Comparison of ENCODE assay signal across 9 mouse cellular contexts in the genomic region with DNA sequence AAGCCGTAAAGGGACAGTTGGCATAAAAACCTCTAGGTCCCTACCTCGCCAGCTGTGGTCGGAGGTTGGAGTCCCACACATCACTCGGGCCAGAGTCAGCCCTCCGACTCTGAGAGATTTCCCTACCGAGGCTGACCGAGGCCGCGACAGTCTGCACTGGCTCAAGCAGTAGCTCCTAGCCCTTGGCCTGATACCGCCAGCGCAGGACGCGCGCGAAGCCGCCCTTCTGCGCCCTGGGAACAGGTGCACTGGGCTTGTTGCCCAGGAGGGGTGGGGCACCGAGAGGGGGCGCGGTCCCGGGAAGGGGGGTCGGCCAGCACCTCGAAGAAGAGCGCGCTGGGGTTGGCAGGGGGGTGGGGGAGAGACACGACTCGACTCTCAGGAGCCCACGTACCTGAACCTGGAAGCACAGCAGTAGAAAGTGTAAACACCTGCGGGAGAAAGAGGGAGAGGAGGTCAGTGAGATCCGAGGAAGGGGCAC. TPM values are rescaled to one million over a fixed set of nuclear protein-coding genes. Genes with fewer than 3 reads are reported as not detected.
A peak's percentile ranks its signal among the peaks of the same experiment; 100 is the strongest.
DNase-seq lines count a peak whose midpoint lies in the region; ATAC-seq and TF ChIP-seq lines count a peak whose summit lies in the region.
"Had no signal": no experiment of that assay in that cellular context is flagged by ENCODE, and none has a peak within 500 bp of the region (broad histone marks: within the 10 kb centered on the region; RNA-seq: fewer than 3 reads in every experiment).

No protein-coding gene starts in this region.

- peaks cover 29% of the 10 kb centered on the region for H3K4me1 ChIP-seq in heart, embryonic 11.5 days (ENCODE audit: control insufficient read depth, insufficient read depth, low read length)
- peaks cover 11% of the 10 kb centered on the region; the same call in 1 of the 2 replicates for H3K4me1 ChIP-seq in kidney, embryonic 14.5 days (ENCODE audit: control insufficient read depth, insufficient read depth, low read length)
- H3K4me1 ChIP-seq in lung, embryonic 14.5 days (ENCODE audit: insufficient read depth), result peaks cover 27% of the 10 kb centered on the region

- peaks cover 29% of the 10 kb centered on the region for H3K27me3 ChIP-seq in heart, embryonic 11.5 days (ENCODE audit: control insufficient read depth, insufficient read depth, low read length)
- peaks cover 22% of the 10 kb centered on the region for H3K27me3 ChIP-seq in kidney, embryonic 14.5 days (ENCODE audit: control insufficient read depth, insufficient read depth, low read length)
- peaks cover 30% of the 10 kb centered on the region for H3K27me3 ChIP-seq in lung, embryonic 14.5 days (ENCODE audit: insufficient read depth, low read length)

- peaks cover 5% of the 10 kb centered on the region; the same call in 1 of the 2 replicates for H3K36me3 ChIP-seq in heart, embryonic 11.5 days (ENCODE audit: control insufficient read depth, insufficient read depth, low read length)
- peaks cover 24% of the 10 kb centered on the region for H3K36me3 ChIP-seq in kidney, embryonic 14.5 days (ENCODE audit: control insufficient read depth, insufficient read depth, low read length)
- H3K36me3 ChIP-seq in lung, embryonic 14.5 days (ENCODE audit: insufficient read depth), result peaks cover 24% of the 10 kb centered on the region

- H3K9me3 ChIP-seq in heart, embryonic 11.5 days (replicated peaks; ENCODE audit: control insufficient read depth, low read length), result no peaks in the 10 kb centered on the region
- no peaks in the 10 kb centered on the region for H3K9me3 ChIP-seq in kidney, embryonic 14.5 days (ENCODE audit: control insufficient read depth, low read length)
- no peaks in the 10 kb centered on the region for H3K9me3 ChIP-seq in lung, embryonic 14.5 days (ENCODE audit: low read depth, low read length)

- peak overlapping the region; percentile 16; the same call in 1 of the 2 replicates for H3K9ac ChIP-seq in heart, embryonic 11.5 days (ENCODE audit: low read depth, low read length)
- H3K9ac ChIP-seq in kidney, embryonic 14.5 days (ENCODE audit: low read depth, low read length), result peak overlapping the region; percentile 53
- H3K9ac ChIP-seq in lung, embryonic 14.5 days, result peak overlapping the region; percentile 50

- DNase-seq in layer of hippocampus, postnatal 10 days (ENCODE audit: low spot score in 2 of 2), result peak; percentile 42 to 59
- no peak for DNase-seq in layer of hippocampus, adult 9-11 months
- DNase-seq in cerebellum, postnatal 36 days, result peak; percentile 32 to 35
- peak; percentile 50 for DNase-seq in lung, embryonic 14.5 days
- peak; percentile 7 to 17 for DNase-seq in right cerebral cortex, adult 2 months (ENCODE audit: low spot score in 2 of 2)
- DNase-seq in spleen, postnatal 14 days (ENCODE audit: low spot score in 2 of 2), result no peak

- WGBS in heart, embryonic 11.5 days (ENCODE audit: insufficient replicate concordance), result 3% methylated on average over 30 of the region's 30 CpGs
- WGBS in kidney, embryonic 14.5 days, result under 1% methylated on average over 30 of the region's 30 CpGs
- 2% methylated on average over 30 of the region's 30 CpGs for WGBS in lung, embryonic 14.5 days

- no peak for ATAC-seq in heart, embryonic 11.5 days (replicated peaks; ENCODE audit: insufficient number of reproducible peaks, low FRiP score, low TSS enrichment)
- no peak for ATAC-seq in kidney, embryonic 14.5 days (ENCODE audit: low FRiP score, low TSS enrichment)
- no peak for ATAC-seq in lung, embryonic 14.5 days (ENCODE audit: insufficient read depth)

- no peak overlapping the region for H3K27ac ChIP-seq in heart, embryonic 11.5 days (ENCODE audit: low read depth, low read length)
- no peak overlapping the region for H3K27ac ChIP-seq in kidney, embryonic 14.5 days (ENCODE audit: low read depth, low read length)
- H3K27ac ChIP-seq in lung, embryonic 14.5 days (ENCODE audit: low read depth), result no peak overlapping the region

- peak overlapping the region; percentile 98 for H3K4me2 ChIP-seq in heart, embryonic 11.5 days
- H3K4me2 ChIP-seq in kidney, embryonic 14.5 days (replicated peaks; ENCODE audit: low read depth, low read length), result peak overlapping the region; percentile 96
- H3K4me2 ChIP-seq in lung, embryonic 14.5 days, result peak overlapping the region; percentile 93

- TF ChIP-seq CTCF in lung, embryonic 14.5 days (IDR thresholded peaks at IDR 0.05; ENCODE audit: low read depth), result no peak

- H3K4me3 ChIP-seq in heart, embryonic 11.5 days (ENCODE audit: low read depth, low read length), result peak overlapping the region; percentile 66
- peak overlapping the region; percentile 59 for H3K4me3 ChIP-seq in kidney, embryonic 14.5 days (ENCODE audit: low read length)
- peak overlapping the region; percentile 54 for H3K4me3 ChIP-seq in lung, embryonic 14.5 days (ENCODE audit: low read depth, low read length)

RNA-seq across cellular contexts. Expression of a gene that starts 0.5 kb away (rescaled TPM):
- total RNA-seq in layer of hippocampus, postnatal 10 days (2021), result 1 to 10 TPM; 8.1 to 8.9 TPM
- polyA plus RNA-seq in heart, embryonic 11.5 days (2014; fragmentation: Nextera tagmentation; extraction: Ambion mirVana), result 1.8 and 2.5 TPM in 2 replicates
- 3.0 and 4.0 TPM in 2 replicates for polyA plus RNA-seq in kidney, embryonic 14.5 days (2014; fragmentation: Nextera tagmentation; extraction: Ambion mirVana)
- polyA plus RNA-seq in lung, embryonic 14.5 days (2014; fragmentation: Nextera tagmentation; extraction: Ambion mirVana), result 10.8 and 10.9 TPM in 2 replicates

RNA-seq across cellular contexts. Expression of a gene that starts 16.3 kb away (rescaled TPM):
- total RNA-seq in layer of hippocampus, postnatal 10 days (2021), result 100 to 1,000 TPM; 225 to 246 TPM
- 632 and 689 TPM in 2 replicates for polyA plus RNA-seq in heart, embryonic 11.5 days (2014; fragmentation: Nextera tagmentation; extraction: Ambion mirVana)
- polyA plus RNA-seq in kidney, embryonic 14.5 days (2014; fragmentation: Nextera tagmentation; extraction: Ambion mirVana), result 1,562 and 1,907 TPM in 2 replicates
- polyA plus RNA-seq in lung, embryonic 14.5 days (2014; fragmentation: Nextera tagmentation; extraction: Ambion mirVana), result 1,275 and 1,313 TPM in 2 replicates

RNA-seq across cellular contexts. Expression of a gene that starts 56.7 kb away (rescaled TPM):
- not detected for total RNA-seq in layer of hippocampus, postnatal 10 days (2021)
- polyA plus RNA-seq in heart, embryonic 11.5 days (2014; fragmentation: Nextera tagmentation; extraction: Ambion mirVana), result not detected in 2 replicates
- 0.13 TPM in 1 of 2 replicates, not detected in the other for polyA plus RNA-seq in kidney, embryonic 14.5 days (2014; fragmentation: Nextera tagmentation; extraction: Ambion mirVana)
- polyA plus RNA-seq in lung, embryonic 14.5 days (2014; fragmentation: Nextera tagmentation; extraction: Ambion mirVana), result not detected in 2 replicates
- total RNA-seq: layer of hippocampus, postnatal 36 days had no signal

Comparison
In these comparisons a context has a peak if more than half of its experiments do, and no peak if none do; other contexts are left out.
1. DNase-seq: peak in layer of hippocampus, postnatal 10 days (2 of 2), cerebellum, postnatal 36 days (2 of 2), lung, embryonic 14.5 days (single experiment) and right cerebral cortex, adult 2 months (2 of 2); none in layer of hippocampus, adult 9-11 months (single experiment) and spleen, postnatal 14 days (0 of 2).
2. Peak in every context shown above with its lines, with median percentiles within 50 percentile points of each other: H3K4me2 ChIP-seq, H3K4me3 ChIP-seq and H3K9ac ChIP-seq.